Mouse (Mus musculus): ENCODE results near the gene Hgf. TPM values are rescaled to one million over a fixed set of nuclear protein-coding genes. Genes with fewer than 3 reads are reported as not detected.

Gene Hgf
- polyA plus RNA-seq, 1 experiment = not detected

DNA sequence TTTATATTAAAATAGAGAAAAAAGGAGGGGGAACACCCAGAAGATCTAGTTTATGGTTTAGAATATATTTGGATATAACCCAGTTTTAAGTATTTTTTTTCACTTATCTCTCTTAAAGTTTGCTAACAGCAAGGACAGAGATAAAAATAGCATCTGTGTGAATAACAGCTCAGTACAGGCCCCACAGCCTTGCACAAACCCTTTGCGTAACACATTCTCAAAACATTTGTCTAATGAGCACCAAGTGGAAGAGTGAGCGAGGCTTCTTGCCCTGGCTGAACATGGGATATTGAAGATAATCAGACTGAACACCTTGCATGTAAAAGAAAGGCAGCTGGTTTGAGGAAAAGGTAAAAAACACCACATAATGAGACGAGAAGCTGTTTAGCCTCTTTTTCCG, 15.7 kb downstream of the Hgf start:
- no peak overlapping the region for H3K27ac ChIP-seq (ENCODE audit: control insufficient read depth, insufficient read depth, low read depth, low read length, poor library complexity)
- 41% methylated on average over 4 of the region's 4 CpGs for WGBS
- H3K4me1 ChIP-seq (ENCODE audit: control insufficient read depth, insufficient read depth, low read length) = no peaks in the 10 kb centered on the region; the same call in 1 of the 2 replicates
- no peak for TF ChIP-seq CTCF (IDR thresholded peaks at IDR 0.05; ENCODE audit: control insufficient read depth, insufficient read depth, low read length)
- TF ChIP-seq POLR2A (IDR thresholded peaks at IDR 0.05; ENCODE audit: borderline replicate concordance, control insufficient read depth, low read depth, low read length) = no peak
- no peak overlapping the region for H3K4me3 ChIP-seq (replicated peaks; ENCODE audit: control insufficient read depth, low read depth, low read length)

DNA sequence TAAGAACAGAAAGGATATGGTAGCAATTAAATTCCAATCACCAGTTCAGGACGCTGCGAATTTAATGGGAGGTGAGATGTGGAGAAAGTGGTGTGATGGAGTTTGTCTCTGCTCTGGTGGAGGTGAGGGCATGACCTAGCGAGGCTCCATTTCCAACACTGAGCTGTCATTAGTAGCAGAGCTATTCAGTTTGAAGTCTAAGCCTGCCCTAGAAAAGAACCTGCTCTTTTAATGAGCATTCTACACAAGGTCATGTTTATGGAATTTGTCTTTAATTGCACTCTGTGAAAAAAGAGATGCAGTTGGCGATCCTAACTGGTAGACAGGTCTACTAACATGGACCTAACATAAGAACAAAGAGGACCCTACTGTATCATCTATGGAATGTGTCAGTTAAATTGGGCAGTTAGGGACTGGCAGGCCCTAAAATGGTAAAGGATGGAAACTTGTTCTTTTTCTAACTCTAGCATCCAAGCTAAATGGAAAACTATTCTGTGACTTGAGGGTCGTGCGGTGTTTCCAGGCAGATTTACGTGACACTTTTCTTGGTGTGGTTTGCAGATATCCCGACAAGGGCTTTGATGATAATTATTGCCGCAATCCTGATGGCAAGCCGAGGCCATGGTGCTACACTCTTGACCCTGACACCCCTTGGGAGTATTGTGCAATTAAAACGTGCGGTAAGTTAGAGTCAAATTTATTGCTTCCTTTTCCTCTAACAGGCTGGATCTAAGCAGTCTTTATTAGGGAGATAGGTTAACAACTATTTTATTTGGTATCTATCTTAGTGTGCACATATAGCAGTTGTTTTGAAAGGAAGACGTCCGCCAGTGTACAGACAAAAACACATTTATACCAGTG, 24.8 kb downstream of the Hgf start:
- no peak for TF ChIP-seq CTCF (IDR thresholded peaks at IDR 0.05; ENCODE audit: control insufficient read depth, insufficient read depth, low read length)
- no peak for TF ChIP-seq POLR2A (IDR thresholded peaks at IDR 0.05; ENCODE audit: borderline replicate concordance, control insufficient read depth, low read depth, low read length)
- Histone ChIP-seq H3K4me1 (ENCODE audit: control insufficient read depth, insufficient read depth, low read length) (no peaks in the 10 kb centered on the region), H3K27ac (ENCODE audit: control insufficient read depth, insufficient read depth, low read depth, low read length, poor library complexity) (no peak overlapping the region), H3K4me3 (replicated peaks; ENCODE audit: control insufficient read depth, low read depth, low read length) (no peak overlapping the region)
- WGBS = 35% methylated on average over 14 of the region's 14 CpGs

DNA sequence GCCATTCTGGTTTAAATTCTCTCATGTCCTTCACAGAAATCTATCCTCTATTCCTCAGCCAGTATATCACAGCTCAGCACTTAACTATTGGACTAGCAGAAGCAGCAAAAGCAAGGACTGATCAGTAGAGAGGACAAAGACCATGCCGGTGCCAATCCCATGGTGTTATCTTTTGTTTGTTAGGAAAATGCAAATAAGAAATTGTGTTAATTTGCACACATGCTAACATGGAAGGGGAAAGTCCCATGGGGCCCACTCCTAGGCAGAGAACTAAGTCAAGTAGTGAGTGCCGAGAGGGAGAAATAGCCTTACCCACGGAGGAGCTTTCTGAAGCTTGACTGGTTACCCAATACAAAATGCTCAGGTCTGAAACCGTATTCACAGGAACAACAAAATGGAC, 42.4 kb downstream of the Hgf start:
- TF ChIP-seq POLR2A (IDR thresholded peaks at IDR 0.05; ENCODE audit: borderline replicate concordance, control insufficient read depth, low read depth, low read length) (no peak), CTCF (IDR thresholded peaks at IDR 0.05; ENCODE audit: control insufficient read depth, insufficient read depth, low read length) (no peak)
- WGBS = 92% methylated on average over 4 of the region's 4 CpGs
- H3K4me3 ChIP-seq (replicated peaks; ENCODE audit: control insufficient read depth, low read depth, low read length) = no peak overlapping the region
- H3K27ac ChIP-seq (ENCODE audit: control insufficient read depth, insufficient read depth, low read depth, low read length, poor library complexity) = no peak overlapping the region
- no peaks in the 10 kb centered on the region for H3K4me1 ChIP-seq (ENCODE audit: control insufficient read depth, insufficient read depth, low read length)

DNA sequence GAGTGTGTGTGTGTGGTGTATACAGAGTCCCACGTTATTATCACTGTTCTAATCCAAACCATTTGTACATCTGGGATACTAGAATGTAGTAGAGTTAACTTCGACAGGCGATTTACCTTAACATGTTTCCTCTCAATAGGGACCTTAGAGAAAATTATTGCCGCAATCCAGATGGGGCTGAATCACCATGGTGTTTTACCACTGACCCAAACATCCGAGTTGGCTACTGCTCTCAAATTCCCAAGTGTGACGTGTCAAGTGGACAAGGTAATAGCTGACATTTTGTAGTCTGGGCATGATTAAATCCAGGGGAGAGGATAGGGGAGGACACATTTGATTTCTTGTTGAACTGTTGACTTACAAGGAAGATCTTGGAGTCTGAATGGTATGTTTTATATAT, 44.7 kb downstream of the Hgf start:
- H3K27ac ChIP-seq (ENCODE audit: control insufficient read depth, insufficient read depth, low read depth, low read length, poor library complexity) = no peak overlapping the region

DNA sequence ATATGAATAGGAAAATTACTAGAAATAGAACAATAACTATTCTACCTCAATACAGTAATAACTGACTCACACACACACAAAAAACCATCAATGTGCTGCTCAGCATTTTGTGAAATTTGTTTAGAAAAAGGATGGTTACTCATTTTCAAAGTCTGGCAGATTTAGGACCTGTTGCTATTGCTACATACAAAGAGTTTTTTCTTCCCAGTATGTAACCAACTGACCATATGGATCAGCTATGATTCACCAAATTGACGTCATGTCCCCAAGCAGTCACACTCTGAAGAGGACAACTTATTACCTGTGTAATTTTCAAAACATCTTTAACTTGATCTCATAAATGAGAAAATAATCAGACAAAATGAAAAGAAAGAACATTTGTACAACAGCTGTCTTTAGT, 48.2 kb downstream of the Hgf start:
- 81% methylated on average over 1 of the region's 1 CpGs for WGBS
- TF ChIP-seq CTCF (IDR thresholded peaks at IDR 0.05; ENCODE audit: control insufficient read depth, insufficient read depth, low read length) (no peak), POLR2A (IDR thresholded peaks at IDR 0.05; ENCODE audit: borderline replicate concordance, control insufficient read depth, low read depth, low read length) (no peak)
- no peak overlapping the region for H3K4me3 ChIP-seq (replicated peaks; ENCODE audit: control insufficient read depth, low read depth, low read length)
- no peak overlapping the region for H3K27ac ChIP-seq (ENCODE audit: control insufficient read depth, insufficient read depth, low read depth, low read length, poor library complexity)
- H3K4me1 ChIP-seq (ENCODE audit: control insufficient read depth, insufficient read depth, low read length) = no peaks in the 10 kb centered on the region

More for the DNA sequence above, 44.7 kb downstream of the Hgf start:
- no peak overlapping the region for H3K4me3 ChIP-seq (replicated peaks; ENCODE audit: control insufficient read depth, low read depth, low read length)
- no peak for TF ChIP-seq CTCF (IDR thresholded peaks at IDR 0.05; ENCODE audit: control insufficient read depth, insufficient read depth, low read length)
- TF ChIP-seq POLR2A (IDR thresholded peaks at IDR 0.05; ENCODE audit: borderline replicate concordance, control insufficient read depth, low read depth, low read length) = no peak
- WGBS = 79% methylated on average over 6 of the region's 6 CpGs
- no peaks in the 10 kb centered on the region for H3K4me1 ChIP-seq (ENCODE audit: control insufficient read depth, insufficient read depth, low read length)

DNA sequence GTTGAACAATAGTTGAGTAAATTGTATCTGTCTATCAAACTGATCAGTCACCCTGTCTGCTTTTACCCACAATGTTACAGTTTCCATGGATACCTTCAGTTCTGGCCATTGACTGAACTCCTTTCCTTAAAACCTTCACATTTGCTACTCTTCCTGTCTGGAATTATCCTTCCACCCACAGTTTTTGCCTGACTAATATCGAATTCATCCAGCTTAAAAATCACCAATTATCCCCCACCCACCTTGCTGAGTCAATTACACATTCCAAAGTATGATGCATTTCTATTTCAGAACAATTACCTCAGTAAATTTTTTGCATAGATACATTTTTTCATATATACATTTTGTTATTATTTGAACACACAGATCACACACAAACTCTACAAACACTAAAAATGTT, 79.7 kb downstream of the Hgf start:
- no peaks in the 10 kb centered on the region for H3K4me1 ChIP-seq (ENCODE audit: control insufficient read depth, insufficient read depth, low read length)
- no peak overlapping the region for H3K27ac ChIP-seq (ENCODE audit: control insufficient read depth, insufficient read depth, low read depth, low read length, poor library complexity)
- 61% methylated on average over 1 of the region's 1 CpGs for WGBS
- no peak overlapping the region for H3K4me3 ChIP-seq (replicated peaks; ENCODE audit: control insufficient read depth, low read depth, low read length)
- TF ChIP-seq CTCF (IDR thresholded peaks at IDR 0.05; ENCODE audit: control insufficient read depth, insufficient read depth, low read length) = no peak
- TF ChIP-seq POLR2A (IDR thresholded peaks at IDR 0.05; ENCODE audit: borderline replicate concordance, control insufficient read depth, low read depth, low read length) = no peak

DNA sequence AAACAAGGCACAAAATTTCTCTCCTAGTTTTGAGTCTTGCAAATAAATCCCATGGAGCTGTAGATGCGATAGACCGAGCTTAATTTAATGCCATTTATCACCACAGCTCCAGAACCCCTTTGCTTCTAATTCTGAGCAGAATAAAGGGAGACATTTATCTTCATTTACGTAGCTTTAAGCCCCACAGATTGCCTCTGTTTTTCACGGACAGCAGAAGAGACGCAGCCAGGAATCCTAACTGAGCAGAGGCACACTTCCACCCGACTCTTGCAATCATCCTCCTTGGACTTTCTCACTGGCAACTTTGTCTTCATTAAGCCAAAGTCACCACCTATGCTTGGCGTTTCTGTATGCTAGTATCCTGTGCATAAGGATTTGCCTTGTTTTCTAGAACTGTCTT, 93.1 kb downstream of the Hgf start:
- 81% methylated on average over 7 of the region's 7 CpGs for WGBS
- no peak overlapping the region for H3K4me3 ChIP-seq (replicated peaks; ENCODE audit: control insufficient read depth, low read depth, low read length)
- TF ChIP-seq POLR2A (IDR thresholded peaks at IDR 0.05; ENCODE audit: borderline replicate concordance, control insufficient read depth, low read depth, low read length) (no peak), CTCF (IDR thresholded peaks at IDR 0.05; ENCODE audit: control insufficient read depth, insufficient read depth, low read length) (no peak)
- no peaks in the 10 kb centered on the region for H3K4me1 ChIP-seq (ENCODE audit: control insufficient read depth, insufficient read depth, low read length)
- no peak overlapping the region for H3K27ac ChIP-seq (ENCODE audit: control insufficient read depth, insufficient read depth, low read depth, low read length, poor library complexity)

DNA sequence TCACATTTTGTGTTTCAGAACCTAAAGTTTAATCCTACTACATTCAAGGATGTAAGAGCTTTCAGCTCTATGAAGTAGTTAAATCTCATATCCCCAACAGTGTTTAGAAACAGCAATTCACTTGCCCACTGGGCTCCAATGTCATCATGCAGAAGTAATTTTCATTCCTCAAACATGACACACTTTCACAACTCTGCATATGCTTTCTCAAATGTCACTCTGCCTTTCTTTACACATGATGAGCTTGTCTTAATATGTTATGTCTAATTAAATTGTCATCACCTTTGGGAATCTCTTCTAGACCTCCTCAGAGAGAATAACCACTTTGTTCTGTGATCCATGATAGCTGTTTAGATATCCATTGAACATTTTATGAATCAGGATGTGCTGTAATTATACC, 94.4 kb downstream of the Hgf start:
- Histone ChIP-seq H3K27ac (ENCODE audit: control insufficient read depth, insufficient read depth, low read depth, low read length, poor library complexity) (no peak overlapping the region), H3K4me1 (ENCODE audit: control insufficient read depth, insufficient read depth, low read length) (peaks cover 1% of the 10 kb centered on the region; the same call in 1 of the 2 replicates), H3K4me3 (replicated peaks; ENCODE audit: control insufficient read depth, low read depth, low read length) (no peak overlapping the region)
- TF ChIP-seq POLR2A (IDR thresholded peaks at IDR 0.05; ENCODE audit: borderline replicate concordance, control insufficient read depth, low read depth, low read length) (no peak), CTCF (IDR thresholded peaks at IDR 0.05; ENCODE audit: control insufficient read depth, insufficient read depth, low read length) (no peak)

Measured in bone marrow, adult 2 months (tissue).